Mouse (Mus musculus) embryonic fibroblast, embryonic 13.5 days (primary cell): ENCODE data around the gene Crbn.

ENCODE experiments used
- CTCF ChIP-seq: IDR thresholded peaks from 2 replicates; pipeline ENCODE4 v1.5.1; 2011; ENCODE audit warnings: mild to moderate bottlenecking, control low read depth, low read length, moderate library complexity, borderline replicate concordance; ENCODE audit not compliant: insufficient read depth
- POLR2A ChIP-seq: IDR thresholded peaks from 2 replicates; pipeline ENCODE4 v1.6.1; 2011; ENCODE audit warnings: low read depth, mild to moderate bottlenecking, control low read depth, low read length, moderate library complexity

- TF ChIP-seq CTCF = no peak
- no peak for TF ChIP-seq POLR2A
These were observed 56.2 kb downstream of the Crbn start for GRCm38 (mm10) chr6:106743556-106744233.
